Mouse (Mus musculus) small intestine, adult 2 months (tissue): ENCODE measurements around the gene Olfr1211.

ENCODE experiments used
- CTCF ChIP-seq: fragments of 200-500 bp; IDR thresholded peaks from 2 replicates; pipeline ENCODE4 v1.5.1; 2012; ENCODE audit warnings: low read depth, mild to moderate bottlenecking, control low read depth, inconsistent platforms, low read length, moderate library complexity, mixed read lengths; ENCODE audit not compliant: insufficient replicate concordance, insufficient read length; ENCODE audit errors: extremely low read depth
- POLR2A ChIP-seq: fragments of 200-500 bp; IDR thresholded peaks from 2 replicates; pipeline ENCODE4 v1.6.1; 2012; ENCODE audit warnings: low read depth, mild to moderate bottlenecking, control low read depth, inconsistent platforms, low read length, moderate library complexity

DNA sequence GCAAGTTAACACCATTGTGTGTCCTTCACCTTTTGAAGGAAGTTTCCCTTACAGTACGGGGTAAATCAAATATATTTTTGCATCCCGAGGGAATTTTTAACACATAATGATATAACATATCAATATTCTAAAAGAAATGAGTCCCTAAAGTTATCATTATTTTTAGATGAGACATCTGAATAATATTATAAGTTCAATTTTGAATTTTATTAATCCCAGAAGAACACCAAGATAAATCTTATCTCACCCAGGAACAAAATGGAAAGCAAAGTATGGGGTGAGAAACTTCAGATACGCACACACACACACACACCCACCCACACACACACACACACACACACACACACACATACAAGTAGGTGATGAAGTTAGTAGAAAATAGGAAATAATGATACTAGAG lies 22.9 kb downstream of the Olfr1211 start, which contains the start of gene Olfr1209:
- no peak for TF ChIP-seq CTCF
- no peak for TF ChIP-seq POLR2A
